Mouse (Mus musculus): ENCODE data around the gene Gpr18.

GRCm38 (mm10) chr14:121922016-121922415 is 6.4 kb upstream of the Gpr18 start:
- TF ChIP-seq CTCF (IDR thresholded peaks at IDR 0.05; ENCODE audit: low read depth) (no peak), EP300 (IDR thresholded peaks at IDR 0.05; ENCODE audit: low read depth) (no peak)
